Comparison of ENCODE assay signal across 8 mouse cellular contexts in the genomic region with DNA sequence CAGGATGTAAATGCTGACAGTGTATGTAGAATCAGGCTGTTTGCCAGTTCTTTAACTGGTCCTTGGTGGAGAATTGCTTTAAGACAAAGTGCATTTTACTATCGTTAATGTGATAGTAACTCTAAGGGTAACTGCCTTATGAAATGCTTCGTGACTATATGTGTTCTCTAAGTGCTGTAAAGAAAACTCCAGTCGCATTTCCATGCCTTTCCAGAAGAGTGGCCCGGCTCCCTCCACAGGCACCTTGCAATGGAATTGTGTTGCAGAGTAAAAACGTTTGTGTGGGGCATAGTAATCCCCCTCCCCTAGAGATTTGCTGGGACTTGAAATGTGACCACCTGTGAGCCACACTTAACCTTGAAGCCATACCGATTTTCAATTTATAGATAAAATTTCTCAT. TPM values are rescaled to one million over a fixed set of nuclear protein-coding genes. Genes with fewer than 3 reads are reported as not detected.
A peak's percentile ranks its signal among the peaks of the same experiment; 100 is the strongest.
DNase-seq lines count a peak whose midpoint lies in the region; ATAC-seq and TF ChIP-seq lines count a peak whose summit lies in the region.

No protein-coding gene starts in this region.

- no peaks in the 10 kb centered on the region for H3K9me3 ChIP-seq in kidney, embryonic 14.5 days (ENCODE audit: control insufficient read depth, low read length)
- no peaks in the 10 kb centered on the region for H3K9me3 ChIP-seq in heart, embryonic 16.5 days (replicated peaks; ENCODE audit: control insufficient read depth, low read length)
- H3K9me3 ChIP-seq in liver, postnatal 0 days (ENCODE audit: low read length) = no peaks in the 10 kb centered on the region

- WGBS in kidney, embryonic 14.5 days = 50% methylated on average over 6 of the region's 6 CpGs
- WGBS in heart, embryonic 16.5 days = 11% methylated on average over 6 of the region's 6 CpGs
- WGBS in liver, postnatal 0 days (ENCODE audit: insufficient replicate concordance) = 18% methylated on average over 6 of the region's 6 CpGs

- peak overlapping the region; percentile 64 for H3K4me3 ChIP-seq in kidney, embryonic 14.5 days (ENCODE audit: low read length)
- H3K4me3 ChIP-seq in heart, embryonic 16.5 days (ENCODE audit: low read length) = peak overlapping the region; percentile 86
- H3K4me3 ChIP-seq in liver, postnatal 0 days (ENCODE audit: low read depth, low read length) = peak overlapping the region; percentile 81

- intact Hi-C loops in left cerebral cortex, postnatal 14 days (cut with DNase I) = loop anchor here (5.0 to 10.0 kb wide), 4 partner anchors 131 to 1741 kb away; partner anchors contain the start of gene Cetn3

- no peak for TF ChIP-seq EP300 in liver, postnatal 0 days (IDR thresholded peaks at IDR 0.05; ENCODE audit: low read depth)

- no peaks in the 10 kb centered on the region for H3K36me3 ChIP-seq in kidney, embryonic 14.5 days (ENCODE audit: control insufficient read depth, insufficient read depth, low read length)
- no peaks in the 10 kb centered on the region for H3K36me3 ChIP-seq in heart, embryonic 16.5 days (ENCODE audit: control insufficient read depth, insufficient read depth)
- no peaks in the 10 kb centered on the region for H3K36me3 ChIP-seq in liver, postnatal 0 days (replicated peaks; ENCODE audit: insufficient read depth, low read length)

- H3K27ac ChIP-seq in kidney, embryonic 14.5 days (ENCODE audit: low read depth, low read length) = no peak overlapping the region
- H3K27ac ChIP-seq in heart, embryonic 16.5 days (ENCODE audit: low read length) = peak overlapping the region; percentile 95
- peak overlapping the region; percentile 30; the same call in 1 of the 2 replicates for H3K27ac ChIP-seq in liver, postnatal 0 days (ENCODE audit: low read depth)

- no peak for TF ChIP-seq POLR2A in brain, embryonic 14.5 days (IDR thresholded peaks at IDR 0.05; ENCODE audit: borderline replicate concordance, extremely low read depth, insufficient read depth, insufficient read length, poor library complexity, severe bottlenecking)

- no peaks in the 10 kb centered on the region for H3K4me1 ChIP-seq in kidney, embryonic 14.5 days (ENCODE audit: control insufficient read depth, insufficient read depth, low read length)
- H3K4me1 ChIP-seq in heart, embryonic 16.5 days (ENCODE audit: control insufficient read depth, insufficient read depth, low read length) = peaks cover 16% of the 10 kb centered on the region
- peaks cover 4% of the 10 kb centered on the region for H3K4me1 ChIP-seq in liver, postnatal 0 days (ENCODE audit: insufficient read depth)

- no peak for TF ChIP-seq CTCF in brain, embryonic 14.5 days (IDR thresholded peaks at IDR 0.05; ENCODE audit: borderline replicate concordance, extremely low read depth, insufficient read depth, insufficient read length)
- no peak for TF ChIP-seq CTCF in liver, postnatal 0 days (IDR thresholded peaks at IDR 0.05; ENCODE audit: low read depth)

- H3K27me3 ChIP-seq in kidney, embryonic 14.5 days (ENCODE audit: control insufficient read depth, insufficient read depth, low read length) = no peaks in the 10 kb centered on the region
- H3K27me3 ChIP-seq in heart, embryonic 16.5 days (ENCODE audit: control insufficient read depth, insufficient read depth, low read length) = no peaks in the 10 kb centered on the region
- 0 out of 2 replicates have a peak, but pooled peaks cover 3% of the 10 kb centered on the region for H3K27me3 ChIP-seq in liver, postnatal 0 days (ENCODE audit: insufficient read depth, low read length)

- no peak for ATAC-seq in kidney, embryonic 14.5 days (ENCODE audit: low FRiP score, low TSS enrichment)
- no peak for ATAC-seq in heart, embryonic 16.5 days (replicated peaks; ENCODE audit: extremely low read depth, insufficient read depth, low FRiP score)
- no peak for ATAC-seq in liver, postnatal 0 days

- H3K4me2 ChIP-seq in kidney, embryonic 14.5 days (replicated peaks; ENCODE audit: low read depth, low read length) = peak overlapping the region; percentile 80
- H3K4me2 ChIP-seq in heart, embryonic 16.5 days (ENCODE audit: low read depth, low read length) = peak overlapping the region; percentile 65
- H3K4me2 ChIP-seq in liver, postnatal 0 days (ENCODE audit: low read depth, low read length) = peak overlapping the region; percentile 71

- peak overlapping the region; percentile 58; the same call in 1 of the 2 replicates for H3K9ac ChIP-seq in kidney, embryonic 14.5 days (ENCODE audit: low read depth, low read length)
- peak overlapping the region; percentile 86 for H3K9ac ChIP-seq in heart, embryonic 16.5 days (ENCODE audit: low read length)
- peak overlapping the region; percentile 50 for H3K9ac ChIP-seq in liver, postnatal 0 days (replicated peaks)

- no peak for DNase-seq in kidney, postnatal 4 days
- DNase-seq in brain, embryonic 14.5 days (ENCODE audit: low read depth) = peak; percentile 29
- no peak for DNase-seq in liver, postnatal 0 days
- DNase-seq in cerebellum, postnatal 14 days = no peak
- no peak for DNase-seq in cerebellum, adult 8-10 months
- DNase-seq in left cerebral cortex, postnatal 14 days (ENCODE audit: low spot score in 2 of 2) = no peak

RNA-seq across cellular contexts. Expression of gene Mef2c, which starts 22.2 kb away (rescaled TPM):
- 54.8 and 56.7 TPM in 2 replicates for polyA plus RNA-seq in kidney, embryonic 14.5 days (2014; fragmentation: Nextera tagmentation; extraction: Ambion mirVana)
- polyA plus RNA-seq in brain, embryonic 14.5 days (2012; rRNA removed) = 19.4 and 22.5 TPM in 2 replicates
- polyA plus RNA-seq in heart, embryonic 16.5 days (2015; fragmentation: Nextera tagmentation; extraction: Ambion mirVana) = 89.6 and 116 TPM in 2 replicates
- polyA plus RNA-seq in liver, postnatal 0 days (2015; fragmentation: Nextera tagmentation; extraction: Ambion mirVana) = 13.5 and 14.0 TPM in 2 replicates
- total RNA-seq in left cerebral cortex, postnatal 14 days (2021) = 1,000 to 10,000 TPM in 1 of 2 experiments, 100 to 1,000 TPM in 1; 845 to 1,036 TPM
